In the genomic region with DNA sequence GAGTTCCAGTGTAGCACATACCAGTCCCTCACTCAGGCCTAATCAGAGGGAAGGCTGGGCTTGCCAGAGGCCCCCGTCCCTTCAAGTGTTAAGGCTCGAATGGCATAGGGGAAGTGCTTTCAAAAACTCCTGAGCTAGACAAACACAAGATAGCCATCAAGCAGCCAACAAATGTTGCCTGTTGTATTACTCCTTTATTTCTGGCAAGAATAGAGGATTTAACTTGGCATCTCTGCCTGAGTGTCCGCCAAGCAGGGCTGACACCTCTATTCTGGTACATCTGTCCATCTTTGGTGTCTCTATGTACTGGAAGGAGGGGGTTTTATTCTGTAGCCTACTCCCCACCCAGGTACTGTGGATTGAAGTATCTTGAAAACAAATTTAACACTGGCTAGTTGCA, we compare ENCODE assay signal across 20 mouse cellular contexts. TPM values are rescaled to one million over a fixed set of nuclear protein-coding genes. Genes with fewer than 3 reads are reported as not detected.
A peak's percentile ranks its signal among the peaks of the same experiment; 100 is the strongest.
DNase-seq lines count a peak whose midpoint lies in the region; ATAC-seq and TF ChIP-seq lines count a peak whose summit lies in the region.
"Had no signal": no experiment of that assay in that cellular context is flagged by ENCODE, and none has a peak within 500 bp of the region (broad histone marks: within the 10 kb centered on the region; RNA-seq: fewer than 3 reads in every experiment).

No protein-coding gene starts in this region.

- 45% methylated on average over 3 of the region's 3 CpGs for WGBS in forebrain, embryonic 16.5 days
- WGBS in forebrain, embryonic 10.5 days: 86% methylated on average over 3 of the region's 3 CpGs
- 48% methylated on average over 3 of the region's 3 CpGs for WGBS in heart, embryonic 16.5 days
- 69% methylated on average over 3 of the region's 3 CpGs for WGBS in liver, embryonic 13.5 days (ENCODE audit: insufficient replicate concordance)

- H3K27me3 ChIP-seq in forebrain, embryonic 16.5 days (replicated peaks; ENCODE audit: control insufficient read depth, insufficient read depth, low read length): no peaks in the 10 kb centered on the region
- H3K27me3 ChIP-seq in forebrain, embryonic 10.5 days (ENCODE audit: poor library complexity, severe bottlenecking): no peaks in the 10 kb centered on the region
- no peaks in the 10 kb centered on the region for H3K27me3 ChIP-seq in heart, embryonic 16.5 days (ENCODE audit: control insufficient read depth, insufficient read depth, low read length)
- no peaks in the 10 kb centered on the region for H3K27me3 ChIP-seq in liver, embryonic 13.5 days
- H3K27me3 ChIP-seq: embryonic facial prominence, embryonic 13.5 days; limb, embryonic 12.5 days; neural tube, embryonic 13.5 days; stomach, embryonic 15.5 days had no signal

- DNase-seq in forebrain, embryonic 10.5 days (ENCODE audit: extremely low spot score, low spot score): no peak
- DNase-seq in heart, postnatal 4 days: no peak
- no peak for DNase-seq in liver, embryonic 13.5 days
- DNase-seq in liver: no peak
- DNase-seq in brain, embryonic 14.5 days (ENCODE audit: low read depth): peak; percentile 59
- DNase-seq: adrenal gland, postnatal 36 days; kidney, postnatal 25 days; layer of hippocampus, adult 9-11 months; lung, adult 2 months; right cerebral cortex, postnatal 14 days; thymus, adult 2 months had no signal

- H3K9me3 ChIP-seq in forebrain, embryonic 16.5 days (ENCODE audit: control insufficient read depth, low read length): no peaks in the 10 kb centered on the region
- no peaks in the 10 kb centered on the region for H3K9me3 ChIP-seq in forebrain, embryonic 10.5 days
- no peaks in the 10 kb centered on the region for H3K9me3 ChIP-seq in heart, embryonic 16.5 days (replicated peaks; ENCODE audit: control insufficient read depth, low read length)
- no peaks in the 10 kb centered on the region for H3K9me3 ChIP-seq in liver, embryonic 13.5 days (replicated peaks)
- H3K9me3 ChIP-seq: embryonic facial prominence, embryonic 13.5 days; G1E; limb, embryonic 12.5 days; neural tube, embryonic 13.5 days; stomach, embryonic 15.5 days had no signal

- peaks cover 5% of the 10 kb centered on the region for H3K36me3 ChIP-seq in forebrain, embryonic 16.5 days (ENCODE audit: control insufficient read depth, insufficient read depth)
- peaks cover 82% of the 10 kb centered on the region for H3K36me3 ChIP-seq in forebrain, embryonic 10.5 days (replicated peaks)
- peaks cover 29% of the 10 kb centered on the region for H3K36me3 ChIP-seq in heart, embryonic 16.5 days (ENCODE audit: control insufficient read depth, insufficient read depth)
- H3K36me3 ChIP-seq in liver, embryonic 13.5 days: peaks cover 82% of the 10 kb centered on the region

- H3K4me2 ChIP-seq in forebrain, embryonic 16.5 days (ENCODE audit: low read length): no peak overlapping the region
- no peak overlapping the region for H3K4me2 ChIP-seq in heart, embryonic 16.5 days (ENCODE audit: low read depth, low read length)
- no peak overlapping the region for H3K4me2 ChIP-seq in liver, embryonic 13.5 days
- H3K4me2 ChIP-seq: embryonic facial prominence, embryonic 13.5 days; limb, embryonic 12.5 days; neural tube, embryonic 13.5 days; stomach, embryonic 15.5 days had no signal

- no peak overlapping the region for H3K9ac ChIP-seq in forebrain, embryonic 16.5 days (replicated peaks; ENCODE audit: low read depth, low read length)
- no peak overlapping the region for H3K9ac ChIP-seq in heart, embryonic 16.5 days (ENCODE audit: low read length)
- H3K9ac ChIP-seq in liver, embryonic 13.5 days: no peak overlapping the region
- H3K9ac ChIP-seq: limb, embryonic 12.5 days; neural tube, embryonic 13.5 days; stomach, embryonic 15.5 days had no signal

- peaks cover 40% of the 10 kb centered on the region for H3K4me1 ChIP-seq in forebrain, embryonic 16.5 days (replicated peaks; ENCODE audit: control insufficient read depth, insufficient read depth, low read length)
- peaks cover 12% of the 10 kb centered on the region; the same call in 1 of the 2 replicates for H3K4me1 ChIP-seq in forebrain, embryonic 10.5 days
- peaks cover 57% of the 10 kb centered on the region for H3K4me1 ChIP-seq in heart, embryonic 16.5 days (ENCODE audit: control insufficient read depth, insufficient read depth, low read length)
- peaks cover 30% of the 10 kb centered on the region for H3K4me1 ChIP-seq in liver, embryonic 13.5 days (replicated peaks)
- H3K4me1 ChIP-seq: limb, embryonic 12.5 days had no signal

- no peak for ATAC-seq in forebrain, embryonic 16.5 days
- ATAC-seq in heart, embryonic 16.5 days (replicated peaks; ENCODE audit: extremely low read depth, insufficient read depth, low FRiP score): no peak
- ATAC-seq in liver, embryonic 13.5 days (ENCODE audit: low read depth): no peak
- no peak for ATAC-seq in CD4-positive, CD25-positive, alpha-beta regulatory T cell, adult 4 months

- H3K27ac ChIP-seq in forebrain, embryonic 16.5 days (ENCODE audit: low read length): peak overlapping the region; percentile 68
- H3K27ac ChIP-seq in forebrain, embryonic 10.5 days: no peak overlapping the region
- peak overlapping the region; percentile 19; the same call in 1 of the 2 replicates for H3K27ac ChIP-seq in heart, embryonic 16.5 days (ENCODE audit: low read length)
- H3K27ac ChIP-seq in liver, embryonic 13.5 days: peak overlapping the region; percentile 11; the same call in 1 of the 2 replicates
- H3K27ac ChIP-seq: embryonic facial prominence, embryonic 13.5 days; limb, embryonic 12.5 days; stomach, embryonic 15.5 days had no signal

- TF ChIP-seq POLR2A in brain, embryonic 14.5 days (IDR thresholded peaks at IDR 0.05; ENCODE audit: borderline replicate concordance, extremely low read depth, insufficient read depth, insufficient read length, poor library complexity, severe bottlenecking): no peak

- no peak overlapping the region for H3K4me3 ChIP-seq in forebrain, embryonic 16.5 days (replicated peaks; ENCODE audit: low read length)
- H3K4me3 ChIP-seq in forebrain, embryonic 10.5 days: no peak overlapping the region
- no peak overlapping the region for H3K4me3 ChIP-seq in heart, embryonic 16.5 days (ENCODE audit: low read length)
- H3K4me3 ChIP-seq in liver, embryonic 13.5 days (replicated peaks): no peak overlapping the region
- H3K4me3 ChIP-seq: embryonic facial prominence, embryonic 13.5 days; limb, embryonic 12.5 days; neural tube, embryonic 13.5 days; stomach, embryonic 15.5 days had no signal

- no peak for TF ChIP-seq CTCF in brain, embryonic 14.5 days (IDR thresholded peaks at IDR 0.05; ENCODE audit: borderline replicate concordance, extremely low read depth, insufficient read depth, insufficient read length)

RNA-seq across cellular contexts. Expression of gene Tsc22d4, which starts 10.6 kb away (rescaled TPM):
- polyA plus RNA-seq in forebrain, embryonic 16.5 days (2015; fragmentation: Nextera tagmentation; extraction: Ambion mirVana): 69.1 and 72.2 TPM in 2 replicates
- polyA plus RNA-seq in forebrain, embryonic 10.5 days (2016; fragmentation: Nextera tagmentation; extraction: Ambion mirVana): 71.0 and 72.0 TPM in 2 replicates
- polyA plus RNA-seq in heart, embryonic 16.5 days (2015; fragmentation: Nextera tagmentation; extraction: Ambion mirVana): 164 and 189 TPM in 2 replicates
- total RNA-seq in heart, postnatal 4 days (2021): 100 to 1,000 TPM; 230 to 231 TPM
- 66.8 and 69.1 TPM in 2 replicates for polyA plus RNA-seq in liver, embryonic 13.5 days (2015; fragmentation: Nextera tagmentation; extraction: Ambion mirVana)
- 51.8 and 53.7 TPM in 2 replicates for polyA plus RNA-seq in brain, embryonic 14.5 days (2012; rRNA removed)
- polyA plus RNA-seq in CD4-positive, CD25-positive, alpha-beta regulatory T cell, adult 4 months (2017; shearing (Covaris generic)): 10 to 100 TPM; 49.6 to 62.4 TPM

RNA-seq across cellular contexts. Expression of gene Nyap1, which starts 14.7 kb away (rescaled TPM):
- polyA plus RNA-seq in forebrain, embryonic 16.5 days (2015; fragmentation: Nextera tagmentation; extraction: Ambion mirVana): 52.3 and 59.8 TPM in 2 replicates
- polyA plus RNA-seq in forebrain, embryonic 10.5 days (2016; fragmentation: Nextera tagmentation; extraction: Ambion mirVana): 2.9 and 5.1 TPM in 2 replicates
- polyA plus RNA-seq in heart, embryonic 16.5 days (2015; fragmentation: Nextera tagmentation; extraction: Ambion mirVana): 1.6 and 1.9 TPM in 2 replicates
- 1 to 10 TPM; 3.1 to 3.3 TPM for total RNA-seq in heart, postnatal 4 days (2021)
- 0.17 and 0.19 TPM in 2 replicates for polyA plus RNA-seq in liver, embryonic 13.5 days (2015; fragmentation: Nextera tagmentation; extraction: Ambion mirVana)
- 208 and 219 TPM in 2 replicates for polyA plus RNA-seq in brain, embryonic 14.5 days (2012; rRNA removed)
- under 1 TPM in 1 of 2 experiments, not detected in 1; 0.11 TPM for polyA plus RNA-seq in CD4-positive, CD25-positive, alpha-beta regulatory T cell, adult 4 months (2017; shearing (Covaris generic))
- total RNA-seq: granulocyte monocyte progenitor cell, adult 5-6 weeks had no signal

RNA-seq across cellular contexts. Expression of gene Ppp1r35, which starts 22.5 kb away (rescaled TPM):
- 28.7 and 34.4 TPM in 2 replicates for polyA plus RNA-seq in forebrain, embryonic 16.5 days (2015; fragmentation: Nextera tagmentation; extraction: Ambion mirVana)
- 47.5 and 49.2 TPM in 2 replicates for polyA plus RNA-seq in forebrain, embryonic 10.5 days (2016; fragmentation: Nextera tagmentation; extraction: Ambion mirVana)
- 20.5 and 22.6 TPM in 2 replicates for polyA plus RNA-seq in heart, embryonic 16.5 days (2015; fragmentation: Nextera tagmentation; extraction: Ambion mirVana)
- 10 to 100 TPM; 16.5 to 17.1 TPM for total RNA-seq in heart, postnatal 4 days (2021)
- polyA plus RNA-seq in liver, embryonic 13.5 days (2015; fragmentation: Nextera tagmentation; extraction: Ambion mirVana): 17.8 and 20.1 TPM in 2 replicates
- polyA plus RNA-seq in brain, embryonic 14.5 days (2012; rRNA removed): 47.7 and 81.6 TPM in 2 replicates
- polyA plus RNA-seq in CD4-positive, CD25-positive, alpha-beta regulatory T cell, adult 4 months (2017; shearing (Covaris generic)): 1 to 10 TPM; 6.9 to 7.0 TPM

RNA-seq across cellular contexts. Expression of gene Mepce, which starts 31.3 kb away (rescaled TPM):
- 10.2 and 11.9 TPM in 2 replicates for polyA plus RNA-seq in forebrain, embryonic 16.5 days (2015; fragmentation: Nextera tagmentation; extraction: Ambion mirVana)
- 10.0 and 11.5 TPM in 2 replicates for polyA plus RNA-seq in forebrain, embryonic 10.5 days (2016; fragmentation: Nextera tagmentation; extraction: Ambion mirVana)
- 5.6 and 5.7 TPM in 2 replicates for polyA plus RNA-seq in heart, embryonic 16.5 days (2015; fragmentation: Nextera tagmentation; extraction: Ambion mirVana)
- 10 to 100 TPM; 29.0 to 40.3 TPM for total RNA-seq in heart, postnatal 4 days (2021)
- 4.5 and 4.9 TPM in 2 replicates for polyA plus RNA-seq in liver, embryonic 13.5 days (2015; fragmentation: Nextera tagmentation; extraction: Ambion mirVana)
- polyA plus RNA-seq in brain, embryonic 14.5 days (2012; rRNA removed): 35.7 and 38.5 TPM in 2 replicates
- 10 to 100 TPM; 27.5 to 32.3 TPM for polyA plus RNA-seq in CD4-positive, CD25-positive, alpha-beta regulatory T cell, adult 4 months (2017; shearing (Covaris generic))

RNA-seq across cellular contexts. Expression of gene Zcwpw1, which starts 31.5 kb away (rescaled TPM):
- polyA plus RNA-seq in forebrain, embryonic 16.5 days (2015; fragmentation: Nextera tagmentation; extraction: Ambion mirVana): 11.1 and 11.2 TPM in 2 replicates
- polyA plus RNA-seq in forebrain, embryonic 10.5 days (2016; fragmentation: Nextera tagmentation; extraction: Ambion mirVana): 12.9 and 14.8 TPM in 2 replicates
- 9.6 and 9.9 TPM in 2 replicates for polyA plus RNA-seq in heart, embryonic 16.5 days (2015; fragmentation: Nextera tagmentation; extraction: Ambion mirVana)
- 1 to 10 TPM; 2.4 to 3.2 TPM for total RNA-seq in heart, postnatal 4 days (2021)
- 3.5 and 4.8 TPM in 2 replicates for polyA plus RNA-seq in liver, embryonic 13.5 days (2015; fragmentation: Nextera tagmentation; extraction: Ambion mirVana)
- 8.1 and 8.2 TPM in 2 replicates for polyA plus RNA-seq in brain, embryonic 14.5 days (2012; rRNA removed)
- 10 to 100 TPM; 15.2 to 24.8 TPM for polyA plus RNA-seq in CD4-positive, CD25-positive, alpha-beta regulatory T cell, adult 4 months (2017; shearing (Covaris generic))
